Mouse (Mus musculus) forebrain, embryonic 10.5 days (tissue): ENCODE measurements around the gene Vmn1r86. TPM values are rescaled to one million over a fixed set of nuclear protein-coding genes. Genes with fewer than 3 reads are reported as not detected.
"Not testable (repeated sequence)": the region's sequence is repeated elsewhere in the genome, so short reads cannot be mapped to it uniquely, and the experiment has no call there.

Experiments
- DNase-seq: peaks from one replicate; pipeline ENCODE4 v3.0.0-alpha.2; 2017; ENCODE audit warnings: low spot score; ENCODE audit errors: extremely low spot score
- H3K27ac ChIP-seq: fragments of 300-500 bp; sonication (generic); 2 replicates; pipeline ENCODE4 v1.5.1; 2016; ENCODE audit warnings: mild to moderate bottlenecking
- H3K27me3 ChIP-seq: fragments of 300-500 bp; sonication (generic); 2 replicates; pipeline ENCODE4 v1.6.1; 2016; ENCODE audit warnings: mild to moderate bottlenecking; ENCODE audit not compliant: poor library complexity, severe bottlenecking
- H3K36me3 ChIP-seq: fragments of 300-500 bp; sonication (generic); replicated peaks from 2 replicates; pipeline ENCODE4 v1.6.1; 2016; ENCODE audit warnings: mild to moderate bottlenecking, moderate library complexity
- H3K4me1 ChIP-seq: fragments of 300-500 bp; sonication (generic); 2 replicates; pipeline ENCODE4 v1.6.1; 2016
- H3K4me3 ChIP-seq: fragments of 300-500 bp; sonication (generic); 2 replicates; pipeline ENCODE4 v1.5.1; 2016; ENCODE audit warnings: mild to moderate bottlenecking, moderate library complexity
- H3K9me3 ChIP-seq: fragments of 300-500 bp; sonication (generic); 2 replicates; pipeline ENCODE4 v1.6.1; 2016; ENCODE audit warnings: mild to moderate bottlenecking, moderate library complexity
- WGBS: fragments of 180-500 bp; shearing (Covaris S2); methylation state at CpG from one replicate; pipeline ENCODE4 v1.1.7; 2016; 5-methylcytosine and 5-hydroxymethylcytosine counted together
- polyA plus RNA-seq: library from polyadenylated mRNA; unstranded; fragments of >200 nt; fragmentation: Nextera tagmentation; extraction: Ambion mirVana; gene quantifications from 2 replicates; pipeline ENCODE4 v1.2.1, GENCODE M21; 2016

The Vmn1r86 gene
- not detected in 2 replicates for polyA plus RNA-seq

DNA sequence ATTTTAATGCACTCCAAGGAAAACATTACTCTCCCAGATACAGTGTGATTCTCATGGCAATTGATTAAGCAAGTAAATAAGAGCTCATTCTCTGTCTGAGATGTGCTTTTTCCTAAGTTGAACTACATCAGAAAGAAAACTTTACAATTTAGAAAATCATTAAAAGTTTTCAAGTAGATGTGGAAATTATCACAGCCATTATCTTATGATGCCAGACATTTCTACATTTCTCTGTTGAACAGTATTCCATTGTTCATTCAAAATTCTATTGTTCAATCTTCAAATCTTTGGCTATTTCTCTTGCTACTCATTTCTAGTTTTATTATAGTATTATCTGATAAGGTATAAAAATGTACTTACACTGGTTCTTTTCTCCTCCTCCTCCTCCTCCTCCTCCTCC, at the start of gene Vmn1r86:
TSS of gene Vmn1r86 (minus strand) at position 101 of the 400 bp plus-strand sequence.
- Histone ChIP-seq H3K27ac (no peak within 1 kb of the TSS), H3K36me3 (no peaks in the 10 kb centered on the region), H3K27me3 (no peaks in the 10 kb centered on the region; the same call in 1 of the 2 replicates), H3K9me3 (no peaks in the 10 kb centered on the region), H3K4me1 (no peaks in the 10 kb centered on the region), H3K4me3 (no peak within 1 kb of the TSS)
- DNase-seq = no peak

DNA sequence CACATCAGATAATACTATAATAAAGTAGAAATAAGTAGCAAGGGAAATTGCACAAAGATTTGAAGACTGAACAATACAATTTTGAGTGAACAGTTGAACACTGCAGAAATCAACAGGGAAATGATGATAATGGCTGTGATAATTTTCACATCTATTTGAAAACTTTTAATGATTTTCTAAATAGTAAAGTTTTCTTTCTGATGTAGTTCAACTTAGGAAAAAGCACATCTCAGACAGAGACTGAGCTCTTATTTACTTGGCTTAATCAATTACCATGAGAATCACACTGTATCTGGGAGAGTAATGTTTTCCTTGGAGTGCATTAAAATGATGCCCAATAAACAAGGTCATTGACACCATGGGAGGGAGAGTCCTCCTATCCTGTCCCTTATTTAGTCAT, 39.6 kb upstream of the Vmn1r86 start, which contains the start of gene Vmn1r88:
TSS of gene Vmn1r88 (plus strand) at position 301 of the 400 bp plus-strand sequence.
- Histone ChIP-seq H3K9me3 (peaks cover 1% of the 10 kb centered on the region; the same call in 1 of the 2 replicates), H3K4me1 (no peaks in the 10 kb centered on the region), H3K27me3 (no peaks in the 10 kb centered on the region), H3K36me3 (no peaks in the 10 kb centered on the region), H3K27ac (no peak within 1 kb of the TSS), H3K4me3 (no peak within 1 kb of the TSS)
- no peak for DNase-seq

DNA sequence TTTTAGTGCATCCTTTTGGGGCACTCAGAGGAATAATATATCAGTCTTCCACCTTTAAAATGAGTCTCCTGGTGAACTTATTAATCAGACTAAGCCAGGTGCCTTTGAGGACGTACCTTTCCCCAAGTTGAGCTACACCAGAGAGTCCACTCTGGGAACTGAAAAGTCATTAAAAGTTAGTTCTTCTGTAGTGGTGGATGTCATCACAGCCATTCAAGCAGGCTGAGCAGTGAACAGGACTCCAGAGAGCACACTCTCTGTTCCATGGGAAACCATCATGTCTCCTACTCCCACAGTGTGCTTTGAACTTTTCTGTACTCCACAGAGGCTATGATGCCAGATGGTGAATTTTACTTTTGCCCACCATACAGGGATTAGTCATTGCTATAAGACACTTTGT, 20.3 kb upstream of the Vmn1r86 start, which contains the start of gene Vmn1r87:
TSS of gene Vmn1r87 (minus strand) at position 101 of the 400 bp plus-strand sequence.
- H3K27me3 ChIP-seq = no peaks in the 10 kb centered on the region
- no peak within 1 kb of the TSS for H3K4me3 ChIP-seq
- H3K4me1 ChIP-seq = no peaks in the 10 kb centered on the region
- DNase-seq = no peak
- 86% methylated on average over 1 of the region's 1 CpGs for WGBS
- H3K9me3 ChIP-seq = no peaks in the 10 kb centered on the region
- no peak within 1 kb of the TSS for H3K27ac ChIP-seq
- no peaks in the 10 kb centered on the region for H3K36me3 ChIP-seq

DNA sequence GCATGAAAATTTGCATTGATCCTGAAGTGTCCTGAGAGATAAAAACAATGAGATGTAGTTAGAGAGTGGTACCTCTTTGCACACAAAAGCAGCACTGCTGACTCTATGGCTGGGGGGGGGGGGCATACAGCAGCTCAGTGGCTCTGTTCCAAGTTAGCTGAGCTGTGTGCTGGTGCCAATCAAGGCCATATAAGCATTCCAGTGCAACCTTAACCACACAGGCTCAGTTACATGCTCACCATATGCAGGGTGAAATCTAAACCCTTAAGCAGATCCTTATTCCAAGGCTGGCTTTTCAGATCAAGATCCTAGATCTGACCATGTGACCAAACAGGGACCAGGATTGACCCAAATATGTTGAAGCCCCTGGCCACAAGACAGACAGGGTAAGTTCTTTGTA, 17.6 kb upstream of the Vmn1r86 start:
- DNase-seq = no peak
- H3K4me3 ChIP-seq = no peak overlapping the region
- no peaks in the 10 kb centered on the region for H3K36me3 ChIP-seq
- H3K4me1 ChIP-seq = no peaks in the 10 kb centered on the region
- no peak overlapping the region for H3K27ac ChIP-seq
- no peaks in the 10 kb centered on the region for H3K27me3 ChIP-seq
- H3K9me3 ChIP-seq = no peaks in the 10 kb centered on the region

DNA sequence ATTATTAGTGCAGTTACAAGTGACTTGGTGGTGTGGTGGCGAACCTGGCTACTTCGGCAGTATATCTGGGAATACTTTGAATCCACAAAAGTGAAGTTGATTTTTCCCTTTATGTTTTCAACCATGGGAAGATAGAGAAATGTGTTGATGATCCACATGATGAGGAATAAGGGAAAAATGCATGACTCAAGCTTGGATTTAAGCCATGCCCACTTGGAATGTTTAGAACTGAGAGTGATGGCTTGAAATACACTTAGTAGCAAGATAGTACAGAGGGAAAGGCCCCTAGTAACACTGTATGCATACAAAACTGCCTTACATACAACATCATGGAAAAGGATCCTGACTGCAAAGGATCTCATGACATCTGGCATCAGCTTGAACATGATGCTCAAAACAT, 12.1 kb upstream of the Vmn1r86 start:
- no peaks in the 10 kb centered on the region for H3K36me3 ChIP-seq
- no peaks in the 10 kb centered on the region for H3K9me3 ChIP-seq
- H3K27me3 ChIP-seq = no peaks in the 10 kb centered on the region
- DNase-seq = no peak
- no peak overlapping the region for H3K4me3 ChIP-seq
- H3K27ac ChIP-seq = no peak overlapping the region
- H3K4me1 ChIP-seq = no peaks in the 10 kb centered on the region
- 92% methylated on average over 2 of the region's 2 CpGs for WGBS

DNA sequence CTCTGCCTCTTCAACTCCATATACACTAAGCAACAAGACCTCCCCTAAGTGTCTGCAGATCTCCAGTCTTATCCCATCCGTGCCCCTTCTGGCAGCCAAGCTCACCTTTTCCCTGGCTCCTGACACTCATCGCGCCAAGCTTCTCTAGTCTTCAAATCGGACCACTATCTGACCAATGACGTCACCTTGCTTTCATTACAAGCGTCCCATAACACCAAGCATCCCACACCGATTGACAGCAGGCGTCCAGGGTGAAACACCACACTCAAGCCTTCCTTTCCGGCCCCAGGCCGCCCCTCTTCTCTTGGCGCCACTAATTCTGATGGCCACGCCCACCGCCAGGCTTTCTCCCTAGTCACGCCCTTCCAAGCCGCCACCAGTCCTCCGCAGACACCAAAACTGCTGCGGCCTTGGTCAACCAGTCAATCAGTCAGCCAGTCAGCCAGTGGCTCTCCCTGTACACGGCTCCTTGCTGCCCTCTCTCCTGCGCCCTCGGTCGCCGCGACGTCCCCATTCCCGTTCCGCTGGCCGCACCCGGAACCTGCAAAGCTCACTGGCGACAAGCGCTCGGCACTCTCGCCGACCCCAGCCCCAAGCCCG, 3.9 kb upstream of the Vmn1r86 start:
- H3K9me3 ChIP-seq, H3K4me1 ChIP-seq, DNase-seq, H3K27me3 ChIP-seq, H3K27ac ChIP-seq, H3K36me3 ChIP-seq: not testable (repeated sequence)
- WGBS = under 1% methylated on average over 24 of the region's 34 CpGs
- H3K4me3 ChIP-seq = peak overlapping the region; percentile 42

DNA sequence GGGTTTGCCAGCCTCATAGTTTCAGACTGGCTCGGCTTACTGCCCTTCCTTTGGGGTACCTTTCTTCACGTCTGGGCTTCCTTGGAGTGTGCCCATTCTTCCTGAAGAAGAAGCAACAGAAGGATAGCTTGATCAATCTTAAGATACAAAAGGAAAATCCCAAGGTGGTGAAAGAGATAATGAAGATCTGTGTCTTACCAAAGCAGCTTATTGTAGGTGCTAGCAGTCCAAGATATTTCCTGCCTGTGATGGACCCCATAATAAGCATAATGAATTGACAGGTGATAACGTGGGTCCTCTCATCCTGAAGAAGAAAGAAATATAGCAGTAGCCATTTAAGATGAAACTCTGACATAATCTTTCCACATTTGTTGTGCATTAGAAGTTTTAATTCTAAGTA, 24.6 kb downstream of the Vmn1r86 start, which contains the start of gene Vmn1r85:
TSS of gene Vmn1r85 (minus strand) at position 101 of the 400 bp plus-strand sequence.
- Histone ChIP-seq H3K27ac (no peak within 1 kb of the TSS), H3K4me1 (no peaks in the 10 kb centered on the region), H3K9me3 (no peaks in the 10 kb centered on the region), H3K27me3 (no peaks in the 10 kb centered on the region), H3K4me3 (no peak within 1 kb of the TSS), H3K36me3 (no peaks in the 10 kb centered on the region)
- DNase-seq = no peak
- WGBS = 70% methylated on average over 3 of the region's 3 CpGs

DNA sequence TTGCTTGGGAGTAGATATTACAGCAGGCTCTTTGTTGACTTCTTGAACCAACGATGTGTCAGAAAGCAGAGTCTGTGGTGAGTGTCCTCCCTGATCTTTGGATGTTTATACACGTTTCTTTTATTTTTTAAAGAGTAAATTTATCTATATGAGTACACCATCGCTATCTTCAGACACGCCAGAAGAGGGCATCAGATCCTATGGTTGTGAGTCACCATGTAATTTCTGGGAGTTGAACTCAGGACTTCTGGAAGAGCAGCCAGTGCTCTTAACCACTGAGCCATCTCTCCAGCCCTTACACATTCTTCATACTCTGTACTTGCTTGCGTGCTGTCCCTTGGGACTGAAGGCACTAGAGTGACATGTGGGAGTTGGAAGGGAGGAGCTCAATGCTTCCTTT, 47.4 kb downstream of the Vmn1r86 start:
- WGBS = 56% methylated on average over 5 of the region's 5 CpGs
- H3K4me1 ChIP-seq = no peaks in the 10 kb centered on the region
- no peaks in the 10 kb centered on the region for H3K27me3 ChIP-seq

DNA sequence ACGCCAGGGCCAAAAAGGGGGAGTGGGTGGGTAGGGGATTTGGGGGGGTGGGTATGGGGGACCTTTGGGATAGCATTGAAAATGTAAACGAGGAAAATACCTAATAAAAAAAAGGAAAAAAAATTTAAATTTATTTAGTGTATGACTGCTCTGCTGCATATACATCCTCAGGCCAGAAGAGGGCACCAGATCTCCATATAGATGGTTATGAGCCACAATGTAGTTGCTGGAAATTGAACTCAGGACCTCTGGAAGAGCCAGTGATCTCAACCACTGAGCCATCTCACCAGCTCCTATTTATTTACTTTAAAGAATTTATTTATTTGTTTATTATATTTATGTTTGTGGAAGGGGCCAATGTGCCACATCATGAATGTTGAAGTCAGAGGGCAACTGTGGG, 56.3 kb downstream of the Vmn1r86 start:
- 37% methylated on average over 2 of the region's 2 CpGs for WGBS

More for the DNA sequence above, 47.4 kb downstream of the Vmn1r86 start:
- H3K4me3 ChIP-seq = no peak overlapping the region
- no peaks in the 10 kb centered on the region for H3K36me3 ChIP-seq
- no peaks in the 10 kb centered on the region for H3K9me3 ChIP-seq
- DNase-seq = no peak
- H3K27ac ChIP-seq = no peak overlapping the region

DNA sequence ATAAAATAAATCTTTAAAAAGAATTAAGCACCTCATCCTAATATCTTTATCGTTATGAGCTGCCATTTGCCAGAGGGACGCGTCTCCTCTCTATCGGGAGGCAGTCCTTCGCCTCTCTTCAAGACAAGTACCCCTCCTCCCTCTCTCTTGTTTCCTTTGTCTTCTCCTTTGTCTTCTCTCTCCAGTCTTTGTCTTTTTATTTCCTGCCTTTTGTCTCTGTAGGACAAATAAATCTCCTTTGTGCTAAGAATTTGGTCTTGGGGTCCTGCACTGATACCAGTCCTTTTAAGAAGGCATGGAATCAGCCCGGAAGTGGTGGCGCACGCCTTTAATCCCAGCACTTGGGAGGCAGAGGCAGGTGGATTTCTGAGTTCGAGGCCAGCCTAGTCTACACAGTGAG, 60.2 kb downstream of the Vmn1r86 start:
- Histone ChIP-seq H3K4me3 (no peak overlapping the region), H3K36me3 (no peaks in the 10 kb centered on the region), H3K9me3 (no peaks in the 10 kb centered on the region; the same call in 1 of the 2 replicates), H3K4me1 (peaks cover 7% of the 10 kb centered on the region), H3K27ac (no peak overlapping the region), H3K27me3 (no peaks in the 10 kb centered on the region)
- WGBS = 88% methylated on average over 9 of the region's 9 CpGs
- DNase-seq = no peak

More for the DNA sequence above, 56.3 kb downstream of the Vmn1r86 start:
- not testable (repeated sequence) for H3K36me3 ChIP-seq, H3K9me3 ChIP-seq, H3K4me1 ChIP-seq, H3K4me3 ChIP-seq, H3K27ac ChIP-seq, DNase-seq, H3K27me3 ChIP-seq

DNA sequence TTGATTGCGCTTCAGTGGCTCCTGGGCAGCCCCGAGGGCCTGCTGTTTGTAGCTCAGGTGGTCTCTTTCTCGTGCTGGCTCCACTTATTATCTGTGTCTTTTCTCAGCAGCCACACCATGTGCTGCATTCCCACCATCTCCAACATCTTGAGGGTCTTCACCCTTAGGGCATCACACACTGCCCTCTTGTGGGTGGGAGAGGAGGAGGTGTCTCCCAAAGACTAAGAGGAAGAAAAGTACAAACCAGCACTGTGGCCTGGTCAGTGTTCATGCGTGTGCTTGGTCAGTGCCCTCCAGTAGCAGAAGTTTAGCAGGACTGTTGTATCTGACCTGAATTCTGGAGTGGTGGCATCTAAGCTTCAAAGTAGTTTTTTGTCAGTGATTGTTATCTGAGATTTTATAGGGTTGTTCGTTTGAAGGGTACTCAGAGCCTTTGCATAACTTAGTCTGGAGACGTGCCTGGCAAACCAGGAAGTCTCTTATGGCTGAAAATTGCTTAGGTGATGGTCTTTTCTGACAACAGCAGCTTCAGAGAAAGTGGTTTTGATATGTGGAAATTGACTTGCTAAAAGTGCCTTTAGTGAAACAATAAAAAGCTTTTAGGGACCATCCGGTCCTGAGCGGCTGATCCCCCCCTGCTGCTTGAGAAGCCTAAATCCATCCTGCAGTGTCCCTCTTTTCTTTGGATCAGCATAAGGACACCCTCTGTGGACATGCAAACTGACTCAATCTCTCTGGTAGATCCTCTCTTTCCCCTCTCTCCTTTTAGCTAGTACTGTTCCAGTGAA, 62.6 kb downstream of the Vmn1r86 start:
- peaks cover 14% of the 10 kb centered on the region for H3K4me1 ChIP-seq
- DNase-seq = no peak
- no peak overlapping the region for H3K27ac ChIP-seq
- H3K36me3 ChIP-seq = no peaks in the 10 kb centered on the region
- no peaks in the 10 kb centered on the region for H3K27me3 ChIP-seq
- WGBS = 52% methylated on average over 8 of the region's 8 CpGs
- no peak overlapping the region for H3K4me3 ChIP-seq
- no peaks in the 10 kb centered on the region for H3K9me3 ChIP-seq

DNA sequence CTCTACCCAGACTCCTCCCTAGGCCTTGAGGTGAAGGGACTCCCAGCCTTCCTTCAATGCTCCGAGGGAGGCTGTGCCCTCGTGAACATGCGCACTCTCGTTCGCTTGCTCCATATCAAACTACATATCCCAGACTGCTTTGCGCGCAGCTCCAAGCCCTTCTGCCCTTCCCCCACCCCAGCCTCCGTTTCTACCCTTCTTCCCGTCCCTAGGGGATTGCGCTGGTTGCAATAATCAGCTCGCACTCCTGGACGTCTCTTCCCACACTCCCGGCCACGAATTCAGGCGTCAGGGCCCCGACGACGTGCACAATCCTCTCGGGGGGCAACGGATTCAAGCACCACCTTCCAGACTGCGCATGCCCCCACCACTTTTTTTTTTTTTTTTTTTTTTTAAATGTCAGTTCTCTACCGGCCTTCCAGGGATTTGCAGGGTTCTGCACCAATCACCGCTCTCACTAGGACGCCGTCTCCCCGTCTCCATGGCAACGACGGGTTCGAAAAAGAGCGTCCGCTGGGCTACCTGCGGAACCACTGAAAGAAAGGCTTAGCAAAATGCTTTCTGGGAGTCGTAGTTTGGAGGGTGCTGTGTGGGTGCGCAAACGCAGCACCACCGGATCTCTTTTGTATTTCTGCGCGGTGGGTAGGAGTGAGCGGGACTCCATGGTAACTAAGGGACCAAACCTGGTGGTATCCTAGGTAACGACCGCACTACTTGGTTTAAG, 65.3 kb downstream of the Vmn1r86 start, which contains the start of gene Mzf1:
TSS of gene Mzf1 (minus strand) at position 478 of the 724 bp plus-strand sequence.
- H3K27me3 ChIP-seq = no peaks in the 10 kb centered on the region
- H3K4me3 ChIP-seq = peak within 1 kb of the TSS; percentile 64
- H3K9me3 ChIP-seq = no peaks in the 10 kb centered on the region
- no peaks in the 10 kb centered on the region for H3K36me3 ChIP-seq
- DNase-seq = peak; percentile 94
- under 1% methylated on average over 41 of the region's 41 CpGs for WGBS
- H3K27ac ChIP-seq = peak within 1 kb of the TSS; percentile 94
- peaks cover 14% of the 10 kb centered on the region for H3K4me1 ChIP-seq

DNA sequence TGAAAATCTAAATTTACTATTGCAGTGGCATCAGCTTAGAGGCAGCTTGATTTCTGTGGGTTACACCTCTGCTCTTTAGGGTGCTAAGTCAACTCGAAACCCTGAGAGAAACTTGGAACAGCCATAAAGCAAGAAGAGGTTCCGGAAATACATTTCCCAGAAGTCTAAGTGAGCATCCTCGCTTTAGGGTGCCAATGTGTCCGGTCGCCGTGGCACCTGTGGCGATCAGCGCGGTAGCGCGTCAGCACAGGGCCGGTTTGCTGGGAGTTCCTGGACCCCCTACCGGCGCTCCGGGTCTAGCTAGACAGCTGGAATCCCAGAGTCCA, 65.8 kb downstream of the Vmn1r86 start:
- WGBS = 4% methylated on average over 15 of the region's 15 CpGs
- no peak for DNase-seq
- Histone ChIP-seq H3K4me3 (peak overlapping the region; percentile 64), H3K36me3 (no peaks in the 10 kb centered on the region), H3K27ac (peak overlapping the region; percentile 94), H3K27me3 (no peaks in the 10 kb centered on the region), H3K4me1 (peaks cover 14% of the 10 kb centered on the region), H3K9me3 (no peaks in the 10 kb centered on the region)
